Mouse (Mus musculus) T-cell, adult 2 months (primary cell): ENCODE results near the gene Gm11084.
A peak's percentile ranks its signal among the peaks of the same experiment; 100 is the strongest.
"Not testable (repeated sequence)": the region's sequence is repeated elsewhere in the genome, so short reads cannot be mapped to it uniquely, and the experiment has no call there.

Experiments
- DNase-seq: peaks from one replicate; pipeline ENCODE4 v3.0.0; 2022; ENCODE audit warnings: low spot score

Gm11084 gene

DNA sequence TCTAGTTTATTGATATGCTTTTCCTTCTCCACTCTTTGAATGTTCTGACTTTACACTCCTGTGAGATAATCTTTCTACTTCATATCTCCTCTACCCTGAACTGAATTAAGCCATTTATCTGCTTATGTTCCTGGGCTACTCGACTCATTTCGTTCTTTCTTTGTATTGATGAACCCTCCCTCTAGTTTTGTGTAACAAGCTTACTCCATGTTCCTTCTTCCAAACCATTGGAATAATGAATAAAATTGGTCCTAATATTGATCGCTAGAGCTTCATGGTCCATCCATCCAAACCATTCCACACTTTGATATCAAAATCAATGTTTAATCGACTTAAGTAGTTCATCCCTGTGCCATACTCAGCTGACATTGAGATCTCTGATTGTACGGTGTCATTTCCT is at the start of gene Gm11084:
Gene Gm11084 (minus strand): TSS at position 101 of the 400 bp plus-strand sequence.
- no peak for DNase-seq

DNA sequence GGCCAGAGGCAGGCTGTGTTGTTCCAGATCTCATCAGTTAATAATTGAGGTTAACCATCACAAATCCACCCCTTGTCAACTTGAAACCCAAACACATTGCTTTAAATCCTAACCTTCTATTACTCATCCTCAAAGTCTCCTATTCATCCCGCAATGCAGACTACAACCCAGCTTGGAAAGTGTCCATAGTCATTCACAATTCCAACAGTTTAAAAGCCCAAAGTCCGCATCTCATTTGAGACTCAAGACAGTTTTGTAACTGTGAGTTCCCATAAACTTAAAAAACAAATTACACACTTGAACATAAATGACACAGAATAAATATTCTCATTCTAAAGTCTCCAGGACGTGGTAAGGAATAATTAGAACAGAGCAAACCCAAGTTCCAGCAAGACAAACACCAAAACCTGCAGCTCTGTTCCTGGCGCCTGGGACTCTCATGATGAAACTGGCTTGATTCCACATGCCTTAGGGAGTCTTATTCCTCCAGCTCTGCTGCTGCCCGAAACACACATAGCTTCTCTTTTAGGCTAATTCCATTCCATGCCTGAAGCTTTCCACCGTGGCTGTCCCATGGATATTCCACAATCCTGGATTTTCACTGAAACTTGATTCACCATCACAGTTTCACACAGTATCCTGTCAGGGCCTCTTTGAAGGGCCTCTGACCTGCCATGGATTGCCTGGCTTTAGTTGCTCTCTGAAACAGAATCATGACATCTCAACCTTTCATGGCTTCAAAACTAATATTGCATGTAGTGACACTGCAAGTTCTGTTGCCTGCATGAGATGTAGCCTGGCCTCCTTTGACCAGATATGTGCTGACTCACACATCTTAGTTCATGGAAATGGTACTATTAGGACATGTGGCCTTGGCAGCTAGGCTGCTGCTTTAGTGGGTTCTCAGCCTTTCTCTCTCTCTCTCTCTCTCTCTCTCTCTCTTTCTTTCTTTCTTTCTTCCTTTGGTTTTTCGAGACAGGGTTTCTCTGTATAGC is 44.8 kb upstream of the Gm11084 start:
- no peak for DNase-seq

DNA sequence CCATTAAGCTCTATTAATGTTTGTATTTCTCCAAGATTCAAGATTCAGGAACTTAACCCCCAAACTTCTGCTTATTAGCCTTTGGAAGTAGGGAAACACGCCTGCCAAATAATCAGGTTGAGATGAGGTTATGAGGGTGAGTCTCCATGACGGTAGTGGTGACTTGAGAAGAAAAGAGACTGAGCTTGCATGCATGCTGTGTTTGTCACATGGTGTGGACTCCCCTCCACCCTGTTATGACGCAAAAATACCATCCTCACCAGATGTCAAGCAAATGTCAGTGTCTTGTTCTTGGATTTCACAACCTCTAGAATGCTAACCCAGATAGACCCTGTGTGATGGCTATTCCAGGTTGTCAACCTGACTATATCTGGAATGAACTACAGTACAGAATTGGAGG is 43.3 kb upstream of the Gm11084 start:
- DNase-seq = no peak

DNA sequence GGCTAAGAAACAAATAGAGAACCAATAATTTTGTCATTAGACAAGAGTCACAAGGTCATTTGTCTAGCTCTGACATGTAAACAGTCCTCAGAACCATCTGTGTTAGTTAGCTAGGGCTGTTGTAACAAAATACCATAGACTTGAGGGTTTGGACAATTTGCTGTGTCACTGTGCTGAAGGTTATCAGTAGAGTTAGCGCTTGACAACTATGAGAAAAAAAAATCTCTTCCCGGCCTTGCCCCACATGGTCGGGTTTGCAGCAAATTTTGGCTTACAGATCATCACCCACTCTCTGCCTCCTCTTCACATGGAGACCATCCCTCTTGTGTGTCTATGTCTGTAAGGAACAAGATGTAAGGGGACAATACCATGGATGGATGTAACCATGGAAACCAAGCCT is 41.5 kb upstream of the Gm11084 start:
- DNase-seq = no peak

DNA sequence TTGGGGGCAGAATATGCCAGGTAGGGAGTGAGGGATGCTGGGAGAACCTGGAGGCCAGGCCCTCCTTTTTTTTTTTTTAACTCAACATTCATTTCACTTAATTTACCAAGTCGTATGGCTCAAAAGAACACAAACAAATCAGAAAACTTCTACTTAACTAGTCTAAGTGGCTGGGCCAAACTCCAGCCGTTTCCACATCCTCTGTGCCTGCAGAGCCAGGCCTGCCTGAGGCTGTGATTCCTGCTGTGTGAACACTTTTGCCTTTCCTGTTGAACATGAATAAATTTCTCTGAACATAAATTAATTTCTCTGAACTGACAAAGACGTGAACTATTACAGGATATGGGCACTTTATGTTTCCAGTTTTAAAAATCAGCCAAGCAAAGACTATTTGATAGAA is 40.6 kb upstream of the Gm11084 start:
- no peak for DNase-seq

DNA sequence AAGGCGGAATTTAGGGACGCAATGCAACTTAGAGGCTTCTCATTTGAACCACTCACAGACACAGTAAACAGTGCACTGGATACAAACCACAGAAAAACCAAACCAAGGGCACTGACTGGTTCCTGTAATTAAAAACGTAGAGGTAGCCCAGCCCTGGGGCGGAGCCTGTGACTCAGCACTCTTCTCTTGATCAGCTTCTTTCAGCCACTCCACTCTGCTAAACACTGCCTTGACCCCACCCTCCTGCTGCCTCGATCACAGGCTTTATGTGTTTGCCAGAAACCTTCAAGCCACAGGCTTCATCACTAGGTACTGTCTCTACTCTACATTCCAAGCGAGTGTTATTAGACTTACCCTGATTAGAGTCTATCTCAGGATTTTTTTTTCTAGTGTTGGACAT is 37.3 kb upstream of the Gm11084 start:
- DNase-seq = peak; percentile 21

DNA sequence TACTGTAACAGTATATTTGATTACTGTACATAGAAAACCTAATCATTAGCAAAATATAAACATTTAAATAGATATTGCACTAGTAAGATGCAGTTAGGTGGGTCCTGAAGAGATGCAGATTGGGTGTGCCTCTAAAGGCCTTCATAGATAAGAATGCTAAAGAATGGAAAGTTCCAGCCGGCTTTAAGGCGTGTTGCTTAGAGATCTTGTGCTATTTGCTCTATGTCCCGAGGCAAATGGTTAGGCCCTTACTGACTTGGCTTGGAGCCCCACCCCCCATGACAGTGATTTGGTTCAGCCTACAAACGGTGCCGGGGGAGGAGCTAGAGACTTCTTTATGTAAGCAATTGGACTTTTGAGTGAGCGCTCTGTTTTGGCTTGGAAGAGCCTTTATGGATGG is 34.5 kb upstream of the Gm11084 start:
- no peak for DNase-seq

DNA sequence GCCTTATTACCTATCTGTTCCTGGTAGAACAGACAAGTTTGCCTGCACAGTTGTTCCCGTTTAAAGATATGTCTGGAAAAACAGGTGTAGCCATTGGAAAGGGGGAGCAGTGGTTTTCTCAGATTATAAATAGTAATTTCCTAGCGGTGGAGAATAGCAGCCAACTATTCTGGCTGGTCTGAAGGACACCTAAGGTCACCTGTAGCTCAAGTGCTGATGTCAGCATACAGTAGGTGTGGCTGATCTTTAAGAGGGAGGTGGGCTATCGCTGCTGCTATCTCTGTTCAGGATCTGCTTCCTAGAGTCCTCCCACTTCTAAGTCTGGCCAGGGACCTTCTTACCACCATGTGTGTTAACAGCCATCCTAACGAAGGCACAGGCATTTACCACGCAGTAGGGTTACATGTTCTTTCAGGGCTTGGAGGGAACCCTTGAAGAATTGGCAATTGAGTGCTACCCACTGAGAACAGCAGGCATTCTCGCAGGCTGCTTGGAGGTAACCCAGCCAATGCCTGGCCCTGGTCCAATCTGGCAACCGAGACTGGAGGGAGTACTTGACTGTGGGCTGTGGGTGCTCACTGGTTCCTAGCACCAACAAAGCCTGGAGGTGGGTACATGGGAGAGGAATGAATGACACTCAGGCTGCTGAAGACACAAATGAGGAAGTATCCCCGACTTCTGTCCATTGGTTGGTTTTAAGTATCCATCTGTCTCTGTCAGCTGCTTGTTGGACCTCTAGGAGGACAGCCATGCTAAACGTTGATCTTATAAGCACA is 33.0 kb upstream of the Gm11084 start:
- no peak for DNase-seq

DNA sequence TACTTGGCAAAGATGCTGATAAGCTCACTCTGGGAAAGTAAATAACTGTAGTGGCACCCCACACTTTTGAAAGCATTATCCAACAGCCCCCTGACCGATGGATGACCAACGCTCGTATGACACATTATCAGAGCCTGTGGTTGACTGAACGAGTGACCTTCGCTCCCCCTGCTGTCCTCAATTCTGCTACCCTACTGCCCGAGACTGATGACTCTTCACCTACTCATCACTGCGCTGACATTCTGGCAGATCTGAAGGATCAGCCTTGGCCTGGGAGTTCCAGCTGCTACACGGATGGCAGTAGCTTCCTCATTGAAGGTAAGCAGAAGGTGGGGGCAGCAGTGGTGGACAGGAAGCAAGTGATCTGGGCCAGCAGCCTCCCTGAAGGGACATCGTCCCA is 27.5 kb upstream of the Gm11084 start:
- not testable (repeated sequence) for DNase-seq

DNA sequence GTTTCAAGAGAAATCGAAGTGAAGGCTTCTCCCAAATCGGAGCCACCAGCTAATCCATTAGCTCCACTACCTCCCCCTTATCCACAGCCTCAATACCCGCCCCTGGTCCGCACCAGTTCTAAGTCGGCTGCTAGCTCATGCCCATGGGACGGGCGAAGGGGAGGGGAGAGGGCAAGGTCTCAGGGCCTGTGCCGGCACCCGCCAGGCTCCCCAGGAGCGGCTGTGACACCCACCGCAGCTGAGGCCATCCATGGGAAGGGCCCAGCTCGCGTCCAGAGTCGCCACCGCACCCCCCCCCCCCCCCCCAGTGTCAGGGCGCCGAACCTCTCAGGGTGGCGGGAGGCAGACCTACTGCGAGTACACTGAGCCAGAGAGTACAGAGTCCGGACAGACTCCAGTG is 26.1 kb upstream of the Gm11084 start:
- no peak for DNase-seq

DNA sequence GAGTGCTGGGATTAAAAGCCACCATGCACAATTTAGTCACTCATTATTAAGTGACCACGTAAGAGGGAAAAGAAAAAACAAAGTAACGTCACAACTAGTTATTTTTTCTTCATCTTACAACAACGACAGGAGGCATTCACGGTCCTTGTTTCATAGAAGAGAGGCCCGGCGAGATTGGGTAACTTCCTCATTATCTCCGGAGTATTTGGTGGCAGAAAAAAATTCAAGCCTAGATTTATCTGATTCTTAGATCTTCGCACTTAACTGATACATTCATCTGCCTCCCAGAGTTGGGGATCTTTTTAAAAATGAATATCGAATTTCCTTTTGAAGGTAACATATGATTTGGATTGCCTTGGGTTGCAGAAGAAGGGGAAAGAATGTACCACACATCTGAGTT is 21.0 kb upstream of the Gm11084 start:
- no peak for DNase-seq

DNA sequence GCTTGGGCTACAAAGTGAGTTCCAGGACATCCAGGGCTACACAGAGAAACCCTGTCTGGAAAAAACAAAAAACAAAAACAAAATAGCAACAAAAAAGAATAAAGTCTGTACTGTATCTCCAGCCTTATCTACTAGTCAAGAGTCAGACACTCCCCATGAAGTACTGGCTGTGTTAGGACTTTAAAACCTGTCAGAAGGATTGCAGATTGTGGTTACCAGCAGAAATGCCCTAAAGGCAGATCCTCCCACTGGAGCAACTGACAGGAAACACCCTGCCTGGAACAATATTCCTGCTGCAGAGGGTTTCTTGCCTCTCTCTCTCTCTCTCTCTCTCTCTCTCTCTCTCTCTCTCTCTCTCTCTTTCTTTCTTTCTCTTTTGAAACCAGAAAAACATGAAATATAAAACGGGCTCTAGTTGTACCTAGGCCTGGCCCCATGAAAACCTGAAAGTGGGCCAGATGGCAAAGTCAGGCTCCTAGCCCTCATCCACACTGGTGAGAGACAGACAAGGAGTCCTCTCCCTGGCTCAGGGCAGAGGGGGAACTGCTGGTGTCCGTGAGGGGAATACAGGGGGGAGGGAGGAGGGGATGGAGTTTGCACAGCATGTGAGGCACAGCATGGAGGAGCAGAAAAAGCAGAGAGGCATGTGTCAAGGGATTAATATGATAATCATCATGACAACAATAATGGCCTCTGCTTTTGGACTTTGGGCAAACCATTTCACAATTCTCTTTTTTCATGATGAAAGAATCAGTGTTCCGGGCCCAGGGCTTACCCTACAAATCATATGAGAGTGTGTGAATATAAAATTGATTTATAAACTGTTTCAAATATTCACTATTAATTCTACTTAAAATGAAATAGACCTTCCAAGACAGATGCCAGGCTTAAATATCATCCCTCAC is 19.3 kb upstream of the Gm11084 start:
- no peak for DNase-seq

DNA sequence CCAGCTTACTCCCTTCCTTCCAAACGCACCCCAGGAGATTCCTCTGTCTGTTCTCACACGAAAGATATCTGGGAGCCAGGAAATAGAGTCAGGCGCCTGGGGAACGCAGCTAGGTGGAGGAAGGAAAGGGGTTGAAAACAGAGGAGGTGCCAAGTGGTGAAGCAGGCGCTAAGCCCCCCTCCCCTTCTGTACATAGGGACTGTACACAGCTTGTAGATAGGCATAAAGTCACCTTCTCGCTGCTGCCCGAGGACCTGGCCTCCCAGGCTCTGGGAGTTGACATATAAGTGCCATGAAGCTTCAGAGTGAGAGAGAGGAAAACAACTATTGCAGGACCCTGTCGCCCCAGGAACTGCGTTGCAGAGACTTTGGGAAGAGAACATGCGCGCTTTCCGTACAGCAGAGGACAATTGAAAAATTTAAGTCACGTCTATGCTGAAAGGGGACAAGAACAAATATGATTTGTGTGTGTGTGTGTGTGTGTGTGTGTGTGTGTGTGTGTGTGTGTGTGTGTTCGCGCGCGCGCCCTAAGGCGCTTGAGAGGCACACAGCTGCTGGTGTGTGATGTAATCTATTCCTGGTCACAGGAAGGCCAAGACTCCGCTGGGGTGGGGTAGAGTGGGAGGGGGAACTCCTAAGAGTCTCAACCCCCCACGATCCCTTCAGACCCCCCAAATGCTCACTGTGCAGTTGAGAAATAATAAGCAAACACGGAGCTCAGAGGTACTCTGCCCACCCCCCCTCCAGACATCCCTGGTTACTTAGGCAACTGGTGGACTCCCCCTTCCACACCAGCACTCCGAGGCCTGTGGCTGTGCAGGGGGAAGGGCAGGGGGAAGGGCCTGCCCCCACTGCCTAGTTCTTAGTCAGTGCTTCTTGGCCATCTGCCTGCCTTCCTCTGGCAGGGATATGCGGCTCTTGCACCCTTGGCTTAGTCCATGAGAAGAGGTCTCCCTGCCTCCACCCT is 17.5 kb upstream of the Gm11084 start:
- peak; percentile 34 for DNase-seq

DNA sequence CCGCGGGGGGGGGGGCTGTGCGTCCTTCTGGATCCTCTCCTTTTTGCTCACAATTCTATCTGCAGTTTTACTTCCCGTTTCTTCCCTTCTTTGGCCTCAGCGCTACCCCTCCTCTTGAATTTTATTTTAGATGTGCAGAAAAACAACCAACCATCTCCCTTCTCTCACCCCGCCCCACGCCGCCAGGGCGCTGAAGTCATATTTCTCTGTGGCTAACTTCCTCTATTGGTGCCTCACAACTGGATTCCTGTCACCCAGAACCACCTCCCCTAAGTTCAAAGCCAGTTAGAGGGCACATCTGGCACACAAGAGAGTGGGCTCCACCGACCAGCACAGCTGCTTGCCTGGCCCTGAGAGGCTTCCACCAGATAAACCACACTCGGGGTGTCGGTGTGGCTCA is 16.5 kb upstream of the Gm11084 start:
- peak; percentile 86 for DNase-seq

DNA sequence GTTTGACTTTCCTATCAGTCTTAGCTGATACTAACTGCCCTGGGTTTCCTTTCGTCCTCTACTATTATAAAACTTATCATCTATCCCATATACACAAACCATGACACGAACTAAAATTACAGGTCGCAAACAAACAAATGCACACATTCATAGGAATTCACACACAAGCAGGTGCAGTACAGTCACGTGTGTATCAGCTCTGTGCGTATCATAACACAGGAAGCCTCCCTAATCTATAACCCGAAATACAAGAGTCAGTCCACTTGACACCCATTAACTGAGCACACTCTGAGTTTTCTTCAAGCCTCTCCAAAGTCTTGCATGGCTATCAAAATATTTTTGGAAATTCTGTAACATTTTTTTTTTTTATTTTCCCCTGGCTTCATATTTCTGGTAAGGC is 15.9 kb upstream of the Gm11084 start:
- no peak for DNase-seq

DNA sequence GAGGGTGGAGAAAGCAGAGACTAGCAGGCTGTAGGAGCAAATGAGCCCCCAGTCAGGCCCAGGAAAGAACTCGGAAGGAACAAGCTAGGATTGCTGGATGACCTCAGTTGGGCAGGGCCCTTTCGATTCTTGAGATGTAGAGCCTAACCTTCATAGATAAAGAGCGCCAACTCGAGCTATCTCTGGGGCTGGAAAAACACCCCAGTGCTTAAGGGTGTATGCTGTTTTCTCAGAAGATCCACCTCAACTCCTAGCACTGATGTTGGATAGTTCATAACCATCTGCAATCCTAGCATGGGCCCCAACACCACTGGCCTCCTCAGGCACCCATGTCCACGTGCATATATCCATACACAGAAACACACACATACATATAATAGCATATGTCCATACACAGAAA is 15.5 kb upstream of the Gm11084 start:
- DNase-seq = no peak

DNA sequence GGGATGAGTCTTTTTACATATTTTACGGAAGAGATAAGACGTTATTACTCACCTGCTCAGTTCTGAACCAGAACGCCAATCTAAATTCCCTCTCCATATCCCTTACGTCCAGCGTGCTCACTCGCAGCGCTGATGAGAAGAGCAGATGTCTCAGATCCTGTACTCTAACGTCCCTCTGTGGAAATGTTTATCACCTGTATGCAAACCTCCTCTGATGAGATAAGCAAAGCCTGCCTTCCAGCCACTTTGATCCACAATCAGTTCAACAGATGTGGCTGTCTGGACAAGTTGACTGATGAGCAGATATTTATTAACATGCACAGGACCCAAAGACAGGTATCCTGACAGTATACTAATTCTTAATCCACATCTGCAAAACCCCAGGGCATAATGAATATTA is 13.7 kb upstream of the Gm11084 start:
- DNase-seq = no peak

DNA sequence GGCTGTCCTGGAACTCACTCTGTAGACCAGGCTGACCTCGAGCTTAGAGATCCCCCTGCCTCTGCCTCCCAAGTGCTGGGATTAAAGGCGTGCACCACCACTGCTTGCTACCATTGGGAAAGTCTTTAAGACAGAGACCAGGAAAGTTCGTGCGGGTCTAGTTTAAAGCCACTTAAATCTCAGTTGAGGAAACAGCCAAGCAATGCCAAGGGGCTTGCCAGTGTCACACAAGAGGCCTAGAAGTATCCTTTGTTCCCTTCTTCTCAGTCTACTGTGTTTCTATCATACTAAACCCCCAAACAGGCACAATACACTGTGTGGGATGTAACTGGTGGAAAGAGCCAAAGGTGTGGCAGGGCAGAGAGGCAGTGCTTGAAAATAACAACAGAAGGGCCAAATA is 11.1 kb upstream of the Gm11084 start:
- DNase-seq = no peak

DNA sequence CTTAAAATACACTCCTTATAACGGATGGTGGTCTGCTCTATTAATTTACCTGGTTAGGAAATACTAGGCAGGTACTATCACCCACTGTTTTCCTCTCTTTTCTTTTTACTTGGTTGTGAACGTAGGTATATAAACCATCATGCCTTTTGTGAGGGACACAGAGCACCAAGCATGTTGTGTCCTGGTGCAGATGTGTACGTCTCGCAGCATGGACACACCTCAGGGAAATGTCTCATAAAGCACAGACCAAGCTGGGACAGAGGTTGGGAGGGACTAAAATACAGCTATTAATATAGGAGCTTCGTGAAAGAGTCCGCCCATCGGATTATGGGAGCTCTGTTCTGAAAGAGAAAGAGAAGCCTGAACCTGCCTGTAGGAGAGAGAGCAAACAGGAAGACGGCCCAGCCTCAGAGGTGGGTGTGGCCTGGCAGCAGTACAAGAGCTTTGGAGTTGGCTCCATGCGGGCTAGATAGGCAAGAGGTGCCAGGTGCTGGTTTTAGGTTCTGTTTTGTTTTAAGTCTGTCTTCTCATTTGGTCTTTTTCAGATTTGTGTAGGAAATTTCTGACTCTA is 10.4 kb upstream of the Gm11084 start:
- DNase-seq = peak; percentile 88

DNA sequence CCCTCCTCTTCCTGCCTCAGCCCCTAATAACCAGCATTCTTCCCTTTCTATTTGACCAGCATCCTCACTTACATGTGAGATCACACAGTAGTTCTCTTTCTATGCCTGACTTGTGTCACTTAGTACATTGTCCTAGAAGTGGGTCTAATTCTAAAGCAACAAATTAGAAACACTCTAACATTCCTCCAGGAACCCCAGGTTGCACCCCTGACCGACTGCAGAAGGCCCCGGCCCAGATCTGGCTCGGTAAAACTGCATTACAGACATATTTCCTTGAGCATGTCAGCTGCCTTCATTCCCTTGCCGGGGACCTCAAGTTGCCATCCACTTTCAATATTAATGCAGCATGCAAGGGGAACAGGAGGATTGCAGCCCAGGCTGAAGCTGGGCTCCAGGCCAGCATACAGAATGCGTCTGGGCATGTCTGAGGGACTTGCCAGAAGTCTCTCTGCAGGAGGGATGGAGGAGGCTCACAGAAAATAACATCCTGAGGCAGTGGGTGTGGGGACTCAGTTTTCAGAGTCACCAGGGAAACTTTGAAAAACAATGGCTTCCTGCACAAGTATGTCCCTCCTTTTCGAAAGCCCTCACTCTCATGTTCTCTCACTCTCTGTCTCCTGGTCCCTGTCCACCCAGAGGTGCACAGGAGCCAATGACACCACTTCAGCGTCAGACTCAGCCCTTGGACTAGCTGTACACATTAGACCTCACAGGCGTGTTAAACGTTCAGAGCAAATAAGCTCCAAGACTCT is 9.0 kb upstream of the Gm11084 start:
- peak; percentile 72 for DNase-seq
